Mouse (Mus musculus): ENCODE results near the gene Hils1. TPM values are rescaled to one million over a fixed set of nuclear protein-coding genes. Genes with fewer than 3 reads are reported as not detected.

Gene Hils1
- polyA plus RNA-seq, 1 experiment from 2014 or later: not detected

- Histone ChIP-seq H3K4me3 (ENCODE audit: low read depth, low read length) (no peak overlapping the region), H3K4me2 (no peak overlapping the region), H3K9me3 (ENCODE audit: control insufficient read depth, low read length) (no peaks in the 10 kb centered on the region), H3K36me3 (ENCODE audit: control insufficient read depth, insufficient read depth, low read length) (no peaks in the 10 kb centered on the region), H3K27ac (ENCODE audit: low read depth, low read length) (peak overlapping the region; percentile 34; the same call in 1 of the 2 replicates), H3K27me3 (replicated peaks; ENCODE audit: control insufficient read depth, insufficient read depth, low read length) (no peaks in the 10 kb centered on the region), H3K4me1 (replicated peaks; ENCODE audit: control insufficient read depth, insufficient read depth, low read length) (peaks cover 44% of the 10 kb centered on the region), H3K9ac (ENCODE audit: low read depth, low read length) (no peak overlapping the region)
- no peak for ATAC-seq (replicated peaks; ENCODE audit: low FRiP score)
- no peak for DNase-seq (ENCODE audit: low spot score)
- WGBS: 48% methylated on average over 6 of the region's 6 CpGs
These were observed 19.9 kb downstream of the Hils1 start for GRCm38 (mm10) chr11:94987341-94987740.

DNA sequence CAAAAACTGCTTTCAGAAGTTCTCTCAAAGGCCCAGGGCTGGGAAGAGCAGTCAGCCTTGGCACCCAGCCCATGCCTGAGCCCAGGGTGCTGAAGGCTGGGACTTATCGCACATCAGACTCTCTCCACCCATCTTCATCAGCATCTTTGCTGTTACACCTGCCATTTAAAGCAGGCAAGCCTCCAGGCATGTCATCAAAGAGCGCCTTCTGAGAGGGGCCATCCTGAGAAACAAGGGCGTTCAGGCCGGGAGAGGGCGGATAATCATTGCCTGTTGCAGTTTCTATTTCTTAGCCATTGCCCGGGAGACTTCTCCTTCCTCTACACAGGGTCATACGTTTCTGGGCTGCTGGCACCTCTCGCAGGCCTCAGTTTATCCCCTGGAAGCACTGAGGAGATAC, 20.5 kb downstream of the Hils1 start:
- H3K4me1 ChIP-seq (replicated peaks; ENCODE audit: control insufficient read depth, insufficient read depth, low read length): peaks cover 46% of the 10 kb centered on the region
- DNase-seq (ENCODE audit: low spot score): no peak
- H3K4me2 ChIP-seq: peak overlapping the region; percentile 12; the same call in 1 of the 2 replicates
- H3K9ac ChIP-seq (ENCODE audit: low read depth, low read length): no peak overlapping the region
- ATAC-seq (replicated peaks; ENCODE audit: low FRiP score): no peak
- no peak overlapping the region for H3K4me3 ChIP-seq (ENCODE audit: low read depth, low read length)
- no peaks in the 10 kb centered on the region for H3K36me3 ChIP-seq (ENCODE audit: control insufficient read depth, insufficient read depth, low read length)
- WGBS: 83% methylated on average over 8 of the region's 8 CpGs
- H3K9me3 ChIP-seq (ENCODE audit: control insufficient read depth, low read length): no peaks in the 10 kb centered on the region
- no peaks in the 10 kb centered on the region for H3K27me3 ChIP-seq (replicated peaks; ENCODE audit: control insufficient read depth, insufficient read depth, low read length)
- H3K27ac ChIP-seq (ENCODE audit: low read depth, low read length): no peak overlapping the region; the same call in 1 of the 2 replicates

DNA sequence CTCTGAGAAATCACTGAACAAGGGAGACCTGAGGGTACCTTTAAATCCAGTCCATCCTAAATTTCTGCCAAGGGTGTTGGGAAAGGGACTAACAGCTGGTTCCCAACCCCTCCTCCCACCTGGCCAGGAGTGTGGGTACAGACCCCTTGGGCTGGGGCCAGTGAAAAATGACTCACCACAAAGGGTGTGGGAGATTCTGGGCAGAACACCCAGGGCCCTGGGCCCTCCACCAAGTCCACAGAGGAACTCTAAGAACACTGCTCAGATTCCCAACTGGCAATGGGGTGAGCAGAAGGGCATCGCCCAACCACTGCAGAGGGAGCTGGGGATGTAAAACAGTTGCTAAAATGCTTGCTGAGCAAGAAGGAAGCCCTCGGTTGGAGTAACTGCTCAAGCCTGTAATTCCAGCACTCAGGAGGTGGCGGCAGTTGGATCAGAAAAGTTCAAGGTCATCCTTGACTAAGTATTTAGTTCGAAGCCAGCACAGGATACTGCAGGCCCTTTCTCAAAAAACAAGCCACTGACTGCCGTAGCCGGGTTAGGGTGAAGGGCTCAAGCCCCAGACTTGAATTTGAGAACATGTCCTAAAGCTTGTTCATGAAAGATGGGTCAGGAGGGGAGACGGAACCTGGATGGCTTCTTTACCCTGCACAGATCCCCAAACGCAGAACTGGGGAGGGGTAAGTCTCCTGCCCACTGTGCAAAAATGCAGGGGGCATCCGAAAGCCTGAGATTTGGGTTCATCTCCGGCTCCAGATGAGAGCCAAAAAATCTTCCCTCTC, 21.6 kb downstream of the Hils1 start:
- H3K4me2 ChIP-seq: peak overlapping the region; percentile 95
- WGBS: 27% methylated on average over 10 of the region's 10 CpGs
- no peaks in the 10 kb centered on the region for H3K9me3 ChIP-seq (ENCODE audit: control insufficient read depth, low read length)
- H3K27me3 ChIP-seq (replicated peaks; ENCODE audit: control insufficient read depth, insufficient read depth, low read length): no peaks in the 10 kb centered on the region
- H3K4me1 ChIP-seq (replicated peaks; ENCODE audit: control insufficient read depth, insufficient read depth, low read length): peaks cover 53% of the 10 kb centered on the region
- H3K9ac ChIP-seq (ENCODE audit: low read depth, low read length): peak overlapping the region; percentile 99
- peak overlapping the region; percentile 92 for H3K27ac ChIP-seq (ENCODE audit: low read depth, low read length)
- no peak for ATAC-seq (replicated peaks; ENCODE audit: low FRiP score)
- no peak for DNase-seq (ENCODE audit: low spot score)
- H3K4me3 ChIP-seq (ENCODE audit: low read depth, low read length): peak overlapping the region; percentile 98
- no peaks in the 10 kb centered on the region for H3K36me3 ChIP-seq (ENCODE audit: control insufficient read depth, insufficient read depth, low read length)

DNA sequence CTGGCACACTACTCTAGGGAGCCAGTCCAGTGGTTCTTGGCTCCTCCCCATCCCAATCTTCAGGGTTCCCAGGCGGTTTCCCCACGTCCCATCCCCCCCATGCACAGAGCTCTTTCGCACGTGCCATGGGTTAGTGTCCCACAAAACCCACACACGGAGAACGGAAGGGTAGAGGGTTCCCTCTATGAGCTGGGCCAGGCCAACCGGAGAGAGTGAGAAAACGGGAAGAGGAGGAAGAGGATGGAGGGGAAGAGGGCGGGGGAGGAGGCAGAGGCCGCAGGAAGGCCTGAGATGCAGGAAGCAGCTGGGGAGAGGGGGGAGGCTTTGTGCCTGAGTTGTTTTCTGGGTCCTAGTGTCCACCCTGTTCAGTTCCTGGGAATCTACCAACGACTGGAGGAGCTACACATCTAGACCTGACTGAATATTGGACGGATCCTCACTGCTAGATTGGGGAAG, 22.2 kb downstream of the Hils1 start:
- WGBS: 1% methylated on average over 12 of the region's 12 CpGs
- peaks cover 56% of the 10 kb centered on the region for H3K4me1 ChIP-seq (replicated peaks; ENCODE audit: control insufficient read depth, insufficient read depth, low read length)

DNA sequence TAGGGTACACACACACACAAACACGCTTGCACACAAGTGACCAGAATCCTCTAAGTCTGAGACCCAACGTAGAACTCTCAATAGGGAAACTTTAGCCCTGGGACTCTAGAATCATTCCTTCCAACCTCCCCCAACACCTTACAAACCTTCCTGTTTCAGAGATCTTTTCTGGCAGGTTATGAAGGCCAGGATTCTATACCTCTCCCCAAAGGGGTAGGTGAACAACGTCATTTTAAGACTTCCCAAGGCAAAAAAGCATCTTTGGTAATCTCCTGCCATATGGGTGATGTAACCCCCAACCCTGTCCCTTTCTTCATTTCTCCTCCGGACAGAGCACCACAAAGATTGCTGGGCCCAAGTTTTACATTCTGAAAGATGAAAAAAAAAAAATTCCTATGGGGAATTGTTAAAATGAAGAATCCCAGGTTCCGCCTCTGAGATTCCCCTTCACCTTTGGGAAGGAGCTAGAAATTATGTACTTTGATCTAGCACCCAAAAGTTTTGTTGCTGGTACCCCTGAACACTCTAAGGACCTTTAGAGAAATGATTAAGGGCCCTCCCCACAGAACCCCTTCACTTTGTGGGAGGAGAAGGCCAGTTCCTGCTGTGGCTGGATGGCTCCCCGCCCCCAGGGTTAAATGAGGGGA, 22.8 kb downstream of the Hils1 start:
- peak overlapping the region; percentile 98 for H3K4me3 ChIP-seq (ENCODE audit: low read depth, low read length)
- peaks cover 57% of the 10 kb centered on the region for H3K4me1 ChIP-seq (replicated peaks; ENCODE audit: control insufficient read depth, insufficient read depth, low read length)
- H3K27me3 ChIP-seq (replicated peaks; ENCODE audit: control insufficient read depth, insufficient read depth, low read length): no peaks in the 10 kb centered on the region
- peaks cover 6% of the 10 kb centered on the region; the same call in 1 of the 2 replicates for H3K36me3 ChIP-seq (ENCODE audit: control insufficient read depth, insufficient read depth, low read length)
- peak overlapping the region; percentile 92 for H3K27ac ChIP-seq (ENCODE audit: low read depth, low read length)
- 39% methylated on average over 6 of the region's 6 CpGs for WGBS
- H3K9ac ChIP-seq (ENCODE audit: low read depth, low read length): peak overlapping the region; percentile 99
- no peaks in the 10 kb centered on the region for H3K9me3 ChIP-seq (ENCODE audit: control insufficient read depth, low read length)
- ATAC-seq (replicated peaks; ENCODE audit: low FRiP score): peak; percentile 14
- peak overlapping the region; percentile 95 for H3K4me2 ChIP-seq
- no peak for DNase-seq (ENCODE audit: low spot score)

More for the DNA sequence above, 22.2 kb downstream of the Hils1 start:
- no peaks in the 10 kb centered on the region for H3K9me3 ChIP-seq (ENCODE audit: control insufficient read depth, low read length)
- peak; percentile 62 for ATAC-seq (replicated peaks; ENCODE audit: low FRiP score)
- peak; percentile 85 for DNase-seq (ENCODE audit: low spot score)
- peak overlapping the region; percentile 92 for H3K27ac ChIP-seq (ENCODE audit: low read depth, low read length)
- peak overlapping the region; percentile 95 for H3K4me2 ChIP-seq
- peaks cover under 1% of the 10 kb centered on the region; the same call in 1 of the 2 replicates for H3K36me3 ChIP-seq (ENCODE audit: control insufficient read depth, insufficient read depth, low read length)
- peak overlapping the region; percentile 98 for H3K4me3 ChIP-seq (ENCODE audit: low read depth, low read length)
- no peaks in the 10 kb centered on the region for H3K27me3 ChIP-seq (replicated peaks; ENCODE audit: control insufficient read depth, insufficient read depth, low read length)
- H3K9ac ChIP-seq (ENCODE audit: low read depth, low read length): peak overlapping the region; percentile 99

DNA sequence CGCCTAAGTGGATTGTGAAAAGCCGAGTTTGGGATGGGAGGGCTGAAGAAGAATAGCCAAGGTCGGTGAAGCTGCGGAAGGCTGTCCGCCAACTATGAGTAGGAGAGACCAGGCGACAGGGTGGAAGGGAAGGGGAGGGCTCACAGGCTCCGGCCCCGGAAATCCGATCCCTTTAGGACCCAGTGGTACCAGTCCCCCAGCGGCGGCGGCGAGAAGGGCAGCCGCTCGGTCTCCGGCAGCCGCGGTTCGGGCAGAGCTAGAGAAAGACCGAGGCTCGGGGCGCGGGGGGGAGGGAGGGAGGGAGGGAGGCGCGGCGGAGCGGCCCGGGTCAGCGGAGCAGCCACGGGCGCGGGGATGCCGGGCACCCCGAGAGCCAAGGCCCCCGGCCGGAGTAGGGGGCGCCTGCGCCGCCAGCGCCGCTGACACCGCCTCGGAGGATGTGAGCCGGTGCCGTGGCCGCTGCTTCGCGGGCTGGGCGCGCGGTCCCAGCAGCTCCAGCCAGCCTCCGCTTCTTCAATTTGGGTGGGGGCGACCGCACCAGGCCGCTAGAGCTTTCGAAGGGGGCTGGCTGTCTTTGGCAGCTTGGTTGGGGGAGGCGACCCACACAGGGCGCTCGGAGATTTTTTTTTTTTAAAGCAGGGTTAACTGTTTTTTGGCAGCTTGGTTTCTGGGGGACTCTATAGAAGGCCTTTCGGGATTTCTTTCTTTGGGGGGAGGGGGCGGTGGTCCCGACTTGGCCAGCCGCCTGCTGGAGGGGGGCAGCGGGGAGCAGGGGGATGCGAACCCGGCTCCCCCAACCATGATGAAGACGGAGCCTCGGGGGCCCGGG, 23.6 kb downstream of the Hils1 start, which contains the start of gene Ppp1r9b:
TSS of gene Ppp1r9b (plus strand) at position 287 of the 829 bp plus-strand sequence.
- Histone ChIP-seq H3K27ac (ENCODE audit: low read depth, low read length) (peak within 1 kb of the TSS; percentile 92), H3K9me3 (ENCODE audit: control insufficient read depth, low read length) (no peaks in the 10 kb centered on the region), H3K27me3 (replicated peaks; ENCODE audit: control insufficient read depth, insufficient read depth, low read length) (no peaks in the 10 kb centered on the region), H3K4me3 (ENCODE audit: low read depth, low read length) (peak within 1 kb of the TSS; percentile 98), H3K9ac (ENCODE audit: low read depth, low read length) (peak within 1 kb of the TSS; percentile 99), H3K36me3 (ENCODE audit: control insufficient read depth, insufficient read depth, low read length) (peaks cover 6% of the 10 kb centered on the region; the same call in 1 of the 2 replicates), H3K4me1 (replicated peaks; ENCODE audit: control insufficient read depth, insufficient read depth, low read length) (peaks cover 65% of the 10 kb centered on the region), H3K4me2 (peak within 1 kb of the TSS; percentile 95)
- under 1% methylated on average over 58 of the region's 69 CpGs for WGBS
- DNase-seq (ENCODE audit: low spot score) (peak; percentile 95), ATAC-seq (replicated peaks; ENCODE audit: low FRiP score) (peak; percentile 83)

DNA sequence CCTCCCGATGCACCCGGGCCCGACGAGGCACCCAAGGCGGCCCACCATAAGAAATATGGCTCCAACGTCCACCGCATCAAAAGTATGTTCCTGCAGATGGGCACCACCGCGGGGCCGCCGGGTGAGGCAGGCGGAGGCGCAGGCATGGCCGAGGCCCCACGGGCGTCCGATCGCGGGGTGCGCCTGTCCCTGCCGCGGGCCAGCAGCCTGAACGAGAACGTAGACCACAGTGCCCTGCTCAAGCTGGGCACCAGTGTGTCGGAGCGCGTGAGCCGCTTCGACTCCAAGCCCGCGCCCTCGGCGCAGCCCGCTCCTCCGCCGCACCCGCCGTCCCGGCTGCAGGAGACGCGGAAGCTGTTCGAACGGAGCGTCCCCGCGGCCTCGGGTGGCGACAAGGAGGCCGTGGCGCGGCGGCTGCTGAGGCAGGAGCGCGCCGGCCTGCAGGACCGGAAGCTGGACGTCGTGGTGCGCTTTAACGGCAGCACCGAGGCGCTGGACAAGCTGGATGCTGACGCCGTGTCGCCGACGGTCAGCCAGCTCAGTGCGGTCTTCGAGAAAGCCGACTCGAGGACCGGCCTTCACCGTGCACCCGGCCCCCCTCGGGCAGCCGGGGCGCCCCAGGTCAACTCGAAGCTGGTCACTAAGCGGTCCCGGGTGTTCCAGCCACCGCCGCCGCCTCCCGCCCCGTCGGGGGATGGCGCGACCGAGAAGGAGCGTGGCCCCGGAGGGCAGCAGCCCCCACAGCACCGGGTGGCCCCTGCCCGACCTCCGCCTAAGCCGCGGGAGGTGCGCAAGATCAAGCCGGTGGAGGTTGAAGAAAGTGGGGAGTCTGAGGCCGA, 24.5 kb downstream of the Hils1 start:
- WGBS: under 1% methylated on average over 99 of the region's 99 CpGs
- Histone ChIP-seq H3K4me2 (peak overlapping the region; percentile 95), H3K27me3 (replicated peaks; ENCODE audit: control insufficient read depth, insufficient read depth, low read length) (no peaks in the 10 kb centered on the region), H3K4me1 (replicated peaks; ENCODE audit: control insufficient read depth, insufficient read depth, low read length) (peaks cover 72% of the 10 kb centered on the region), H3K9me3 (ENCODE audit: control insufficient read depth, low read length) (no peaks in the 10 kb centered on the region), H3K36me3 (ENCODE audit: control insufficient read depth, insufficient read depth, low read length) (peaks cover 8% of the 10 kb centered on the region; the same call in 1 of the 2 replicates), H3K9ac (ENCODE audit: low read depth, low read length) (peak overlapping the region; percentile 99), H3K27ac (ENCODE audit: low read depth, low read length) (peak overlapping the region; percentile 92), H3K4me3 (ENCODE audit: low read depth, low read length) (peak overlapping the region; percentile 98)
- peak; percentile 63 for DNase-seq (ENCODE audit: low spot score)
- ATAC-seq (replicated peaks; ENCODE audit: low FRiP score): no peak

All from liver, embryonic 11.5 days (tissue).